Mouse (Mus musculus) frontal cortex, adult (tissue): ENCODE data around the gene Mlkl.
"Not testable (repeated sequence)": the region's sequence is repeated elsewhere in the genome, so short reads cannot be mapped to it uniquely, and the experiment has no call there.

Experiments used
- ATAC-seq: cut with Nextera tagmentation; 2 replicates; pipeline ENCODE4 v1.9.2; 2017; ENCODE audit warnings: mild to moderate bottlenecking, moderate library complexity, mixed read lengths; ENCODE audit not compliant: low TSS enrichment

Mlkl gene

GRCm38 (mm10) chr8:111313961-111314360 lies 24.0 kb downstream of the Mlkl start:
- not testable (repeated sequence) for ATAC-seq

GRCm38 (mm10) chr8:111312758-111313162 lies 25.2 kb downstream of the Mlkl start:
- ATAC-seq, result no peak

DNA sequence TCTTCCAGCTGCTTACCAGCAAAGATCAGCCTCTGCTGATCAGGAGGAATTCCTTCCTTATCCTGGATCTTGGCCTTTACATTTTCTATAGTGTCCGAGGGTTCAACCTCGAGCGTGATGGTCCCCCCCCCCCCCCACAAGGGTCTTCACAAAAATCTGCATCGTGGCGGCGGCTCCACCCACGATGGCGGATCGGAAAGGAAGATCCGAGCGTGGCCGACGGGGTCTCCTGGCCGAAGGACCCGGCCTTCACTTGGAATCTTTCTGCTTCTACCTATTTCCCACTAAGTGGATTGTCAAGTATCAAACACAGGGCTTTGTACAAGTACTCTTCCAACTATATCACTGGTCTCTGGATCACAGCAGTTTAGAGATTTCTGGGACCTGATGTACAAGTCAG lies 28.0 kb downstream of the Mlkl start:
- ATAC-seq, result not testable (repeated sequence)

GRCm38 (mm10) chr8:111305031-111305730 lies 32.8 kb downstream of the Mlkl start:
- ATAC-seq, result no peak; the same call in 1 of the 2 replicates

DNA sequence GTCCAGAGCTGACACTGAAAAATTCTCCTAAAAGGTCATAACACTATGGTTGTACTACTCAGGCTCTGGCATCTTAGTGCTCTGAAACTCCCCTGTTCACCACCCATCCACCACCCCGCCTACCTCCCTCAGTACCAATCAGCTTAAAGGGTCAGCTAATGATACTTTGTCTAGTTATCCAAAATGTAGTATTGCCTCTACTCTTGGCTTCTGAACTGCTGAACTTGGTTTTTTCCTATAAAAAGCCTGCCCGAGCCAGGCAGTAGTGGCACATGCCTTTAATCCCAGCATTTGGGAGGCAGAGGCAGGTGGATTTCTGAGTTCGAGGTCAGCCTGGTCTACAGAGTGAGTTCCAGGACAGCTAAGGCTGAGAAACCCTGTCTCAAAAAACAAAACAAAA lies 33.6 kb downstream of the Mlkl start:
- ATAC-seq, result no peak

GRCm38 (mm10) chr8:111303076-111303803 lies 34.7 kb downstream of the Mlkl start:
- not testable (repeated sequence) for ATAC-seq

DNA sequence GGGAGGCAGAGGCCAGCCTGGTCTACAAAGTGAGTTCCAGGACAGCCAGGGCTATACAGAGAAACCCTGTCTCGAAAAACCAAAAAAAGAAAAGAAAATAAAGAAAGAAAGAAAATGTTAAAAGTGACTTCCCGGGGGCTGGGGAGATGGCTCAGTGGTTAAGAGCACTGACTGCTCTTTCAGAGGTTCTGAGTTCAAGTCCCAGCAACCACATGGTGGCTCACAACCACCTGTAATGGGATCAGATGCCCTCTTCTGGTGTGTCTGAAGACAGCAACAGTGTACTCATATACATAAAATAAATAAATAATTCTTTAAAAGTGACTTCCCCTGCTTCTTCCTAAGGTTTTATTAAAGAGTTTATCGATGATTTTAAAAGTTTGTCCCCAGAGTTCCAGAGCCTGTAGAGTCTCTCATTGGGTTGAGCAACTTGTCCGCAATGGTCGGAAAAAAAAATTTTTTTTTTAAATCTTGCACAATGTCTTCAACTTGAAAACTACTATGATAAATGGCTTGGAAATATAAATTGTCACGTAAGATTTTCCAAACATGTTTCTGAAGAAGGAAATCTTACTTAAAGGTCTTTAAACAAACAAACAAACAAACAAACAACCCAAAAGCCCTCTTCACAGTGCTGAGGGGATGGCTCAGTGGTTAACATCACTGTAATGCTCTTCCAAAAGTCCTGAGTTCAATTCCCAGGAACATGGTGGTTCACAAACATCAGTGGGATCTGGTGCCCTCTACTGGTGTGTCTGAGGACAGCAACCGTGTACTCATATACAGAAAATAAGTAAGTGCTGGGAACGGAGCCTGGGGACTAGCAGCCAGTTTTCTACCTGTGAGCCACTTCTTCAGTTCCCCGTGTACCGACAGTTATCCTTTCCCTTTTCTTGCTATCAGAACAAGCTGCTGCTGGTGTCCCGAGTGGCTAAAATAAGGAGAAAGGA lies 37.1 kb downstream of the Mlkl start:
- no peak for ATAC-seq

- peak; percentile 100 for ATAC-seq
Measured at GRCm38 (mm10) chr8:111299821-111300568, 38.0 kb downstream of the Mlkl start, which contains the start of gene Rfwd3. TSS of gene Rfwd3 (minus strand) at chr8:111300222.

- no peak; the same call in 1 of the 2 replicates for ATAC-seq
Measured at GRCm38 (mm10) chr8:111299363-111299820, 38.6 kb downstream of the Mlkl start.

DNA sequence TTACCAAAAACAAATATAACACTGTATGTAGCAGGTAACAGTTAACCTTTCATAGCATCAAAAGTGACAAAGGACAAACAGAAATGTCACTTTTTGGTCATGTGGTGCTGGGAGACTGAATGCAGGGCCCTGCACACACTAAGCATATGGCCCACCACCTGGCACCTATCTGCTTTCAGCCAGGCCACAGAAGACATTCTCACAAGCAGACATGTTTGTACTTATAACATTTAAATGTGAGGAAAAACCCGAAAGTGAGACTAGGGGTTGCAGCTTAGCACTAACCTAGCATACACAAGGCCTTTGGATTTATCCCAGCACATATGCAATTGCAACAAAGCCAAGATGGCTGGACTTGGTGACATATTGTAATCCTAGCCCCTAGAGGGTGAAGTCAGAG lies 40.0 kb downstream of the Mlkl start:
- ATAC-seq, result no peak

GRCm38 (mm10) chr8:111291733-111292132 lies 46.2 kb downstream of the Mlkl start:
- no peak for ATAC-seq

GRCm38 (mm10) chr8:111290586-111290985 lies 47.4 kb downstream of the Mlkl start:
- ATAC-seq, result no peak

DNA sequence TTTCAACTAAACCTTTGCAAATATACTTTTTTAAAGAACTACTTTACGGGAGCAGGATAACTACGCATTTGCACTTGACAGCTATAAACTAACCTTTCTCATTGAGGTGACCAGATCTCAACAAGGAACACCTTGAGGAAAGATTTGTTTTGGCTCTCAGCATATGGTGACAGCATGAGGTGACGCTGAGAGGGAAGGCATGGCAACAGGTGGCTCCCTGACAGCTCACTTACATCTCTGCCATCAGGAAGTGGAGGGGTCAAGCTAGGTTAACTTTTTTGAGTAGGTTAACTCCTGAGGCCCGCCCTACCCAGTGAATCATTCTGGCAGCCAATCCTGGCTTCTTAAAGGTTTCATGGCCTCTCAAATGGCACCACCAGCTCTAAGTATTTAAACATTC lies 52.4 kb downstream of the Mlkl start:
- no peak for ATAC-seq

DNA sequence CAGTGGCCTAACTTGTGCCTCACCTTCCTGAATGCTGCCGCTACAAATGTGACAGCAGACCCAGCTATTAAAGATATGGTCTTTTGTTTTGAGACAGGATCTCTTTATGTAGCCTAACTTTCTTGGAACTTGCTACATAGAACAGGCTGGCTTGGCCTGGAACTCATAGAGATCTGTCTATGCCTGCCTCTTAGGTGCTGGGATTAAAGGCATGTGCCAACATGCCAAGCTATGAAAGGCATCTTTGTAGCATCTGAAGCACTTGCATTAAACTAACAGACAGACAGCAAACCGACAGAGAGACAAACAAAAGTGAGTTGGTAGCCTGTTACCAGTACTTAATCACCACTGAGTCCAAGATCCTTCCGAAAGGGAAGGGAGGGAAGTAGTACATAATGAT lies 55.9 kb downstream of the Mlkl start:
- ATAC-seq, result no peak

DNA sequence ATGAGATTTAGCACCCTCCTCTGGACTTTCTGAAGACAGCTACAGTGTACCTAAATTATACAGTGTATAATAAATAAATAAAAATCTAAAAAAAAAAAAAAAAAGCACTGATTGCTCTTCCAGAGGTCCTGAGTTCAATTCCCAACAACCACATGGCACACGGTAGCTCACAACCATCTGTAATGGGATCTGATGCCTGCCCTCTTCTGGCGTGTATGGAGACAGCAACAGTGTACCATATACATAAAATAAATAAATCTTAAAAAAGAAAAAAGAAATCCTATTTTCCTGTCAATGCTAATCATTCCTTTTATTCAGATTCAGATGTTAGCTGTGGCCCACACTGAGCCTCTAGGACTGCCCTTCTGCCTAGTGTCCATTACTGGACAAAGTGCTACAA lies 69.7 kb downstream of the Mlkl start:
- ATAC-seq, result no peak

DNA sequence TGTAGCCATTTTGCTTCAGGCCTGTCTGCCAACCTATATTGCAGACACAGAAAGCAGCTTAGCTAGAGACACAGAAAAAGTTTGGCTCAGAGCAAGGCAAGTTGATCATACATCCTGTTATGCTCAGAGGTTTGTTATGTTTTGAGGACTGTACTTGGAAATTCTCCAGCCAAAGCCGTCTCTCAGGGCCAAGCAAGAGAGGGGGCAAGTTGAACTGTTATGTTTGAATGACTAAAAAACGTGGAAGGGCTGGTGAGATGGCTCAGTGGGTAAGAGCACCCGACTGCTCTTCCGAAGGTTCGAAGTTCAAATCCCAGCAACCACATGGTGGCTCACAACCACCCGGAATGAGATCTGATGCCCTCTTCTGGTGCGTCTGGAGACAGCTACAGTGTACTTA lies 71.8 kb downstream of the Mlkl start:
- not testable (repeated sequence) for ATAC-seq

DNA sequence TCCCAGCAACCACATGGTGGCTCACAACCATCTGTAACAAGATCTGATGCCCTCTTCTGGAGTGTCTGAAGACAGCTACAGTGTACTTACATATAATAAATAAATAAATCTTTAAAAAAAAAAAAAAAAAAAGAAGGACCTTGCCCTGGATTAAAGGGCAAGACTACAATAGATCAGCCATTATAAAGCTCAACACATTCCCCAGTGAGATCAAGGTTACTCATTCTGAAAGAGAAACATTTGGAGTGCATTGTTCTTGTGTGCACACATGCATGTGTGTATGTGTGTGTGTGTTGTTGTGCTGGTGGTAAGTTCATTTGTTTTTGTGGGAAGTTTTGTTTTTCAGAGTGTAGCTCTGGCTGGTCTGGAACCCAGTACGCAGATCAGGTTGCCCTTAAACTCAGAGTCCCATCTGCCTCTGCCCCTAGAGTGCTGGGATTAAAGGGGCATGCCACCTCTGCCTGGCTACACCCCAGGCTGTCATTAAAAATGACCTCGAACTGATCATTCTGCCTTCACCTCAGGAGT lies 73.2 kb downstream of the Mlkl start:
- ATAC-seq, result no peak

GRCm38 (mm10) chr8:111261981-111262381 lies 76.0 kb downstream of the Mlkl start:
- no peak for ATAC-seq
